Mouse (Mus musculus) MEL (cell line): ENCODE data around the gene Gm45753. TPM values are rescaled to one million over a fixed set of nuclear protein-coding genes. Genes with fewer than 3 reads are reported as not detected.

Experiments used
- DNase-seq: peaks from one replicate; pipeline ENCODE4 v3.0.0; 2011; ENCODE audit warnings: low read depth, low spot score
- H3K27ac ChIP-seq: 2 replicates; pipeline ENCODE4 v1.5.1; 2012; ENCODE audit warnings: low read depth, mild to moderate bottlenecking, control low read depth, low read length, moderate library complexity; ENCODE audit not compliant: control insufficient read depth
- H3K27me3 ChIP-seq, 2 experiments: fragments of 150-350 bp in 1 of 2; sonication (generic) in 1 of 2; 2 replicates each; pipeline ENCODE4 v1.6.1; 2012; ENCODE audit warnings: low read length in 2 of 2, mild to moderate bottlenecking in 2 of 2, improper control_type of control experiment in 1 of 2, moderate library complexity in 1 of 2; ENCODE audit not compliant: insufficient read depth in 2 of 2, control insufficient read depth in 1 of 2
- H3K36me3 ChIP-seq, 2 experiments: 2 replicates each; pipeline ENCODE4 v1.6.1; 2012 to 2014; ENCODE audit warnings: low read length in 2 of 2, improper control_type of control experiment in 1 of 2, inconsistent platforms in 1 of 2, mild to moderate bottlenecking in 1 of 2; ENCODE audit not compliant: insufficient read depth in 2 of 2, control insufficient read depth in 1 of 2
- H3K4me1 ChIP-seq, 2 experiments: fragments of 150-350 bp in 1 of 2; sonication (generic) in 1 of 2; 2 replicates each; pipeline ENCODE4 v1.6.1; 2012; ENCODE audit warnings: low read length in 2 of 2, improper control_type of control experiment in 1 of 2, mild to moderate bottlenecking in 1 of 2; ENCODE audit not compliant: insufficient read depth in 2 of 2, control insufficient read depth in 1 of 2
- H3K4me3 ChIP-seq, 2 experiments: fragments of 150-350 bp in 1 of 2; sonication (generic) in 1 of 2; 2 replicates each; pipeline ENCODE4 v1.5.1; 2012; ENCODE audit warnings: low read depth in 2 of 2, low read length in 2 of 2, mild to moderate bottlenecking in 2 of 2, moderate library complexity in 2 of 2, control low read depth in 1 of 2, improper control_type of control experiment in 1 of 2; ENCODE audit not compliant: control insufficient read depth in 1 of 2, insufficient read depth in 1 of 2
- H3K79me2 ChIP-seq: 2 replicates; pipeline ENCODE4 v1.6.1; 2012; ENCODE audit warnings: mild to moderate bottlenecking, low read length, moderate library complexity; ENCODE audit not compliant: control insufficient read depth, poor library complexity, insufficient read depth
- H3K9ac ChIP-seq: 2 replicates; pipeline ENCODE4 v1.6.1; 2012; ENCODE audit warnings: low read depth, mild to moderate bottlenecking, control low read depth, low read length, moderate library complexity; ENCODE audit not compliant: control insufficient read depth, poor library complexity, severe bottlenecking
- H3K9me3 ChIP-seq: fragments of 150-350 bp; sonication (generic); replicated peaks from 2 replicates; pipeline ENCODE4 v1.6.1; 2012; ENCODE audit warnings: mild to moderate bottlenecking, low read length, improper control_type of control experiment, moderate library complexity; ENCODE audit not compliant: insufficient read depth
- CHD1 ChIP-seq: IDR thresholded peaks from 2 replicates; pipeline ENCODE4 v1.6.1; 2012; ENCODE audit warnings: low read depth, mild to moderate bottlenecking, inconsistent platforms, low read length, improper control_type of control experiment
- CHD2 ChIP-seq: IDR thresholded peaks from 2 replicates; pipeline ENCODE4 v1.6.1; 2011; ENCODE audit warnings: low read length, improper control_type of control experiment
- CTCF ChIP-seq, 3 experiments: IDR thresholded peaks in 2 of 3; conservative IDR thresholded peaks in 1 of 3; 2 replicates each; pipeline ENCODE4 v1.5.1; 2011 to 2012; ENCODE audit warnings: low read length in 3 of 3, low read depth in 2 of 3, mild to moderate bottlenecking in 2 of 3, improper control_type of control experiment in 1 of 3, inconsistent platforms in 1 of 3, mixed read lengths in 1 of 3, moderate library complexity in 1 of 3; ENCODE audit not compliant: control insufficient read depth in 1 of 3, insufficient read depth in 1 of 3, poor library complexity in 1 of 3, severe bottlenecking in 1 of 3
- ELF1 ChIP-seq: IDR thresholded peaks from 2 replicates; pipeline ENCODE4 v1.6.1; 2014; ENCODE audit warnings: low read depth, mild to moderate bottlenecking, inconsistent platforms, low read length, improper control_type of control experiment, moderate library complexity
- GABPA ChIP-seq: IDR thresholded peaks from 2 replicates; pipeline ENCODE4 v1.6.1; 2012; ENCODE audit warnings: low read depth, mild to moderate bottlenecking, inconsistent platforms, low read length, improper control_type of control experiment, moderate library complexity
- GATA1 ChIP-seq: IDR thresholded peaks from 2 replicates; pipeline ENCODE4 v1.6.1; 2011; ENCODE audit warnings: low read depth, low read length, improper control_type of control experiment
- JUND ChIP-seq: IDR thresholded peaks from 2 replicates; pipeline ENCODE4 v1.6.1; 2011; ENCODE audit warnings: low read depth, mild to moderate bottlenecking, improper control_type of control experiment, low read length
- KAT2A ChIP-seq: conservative IDR thresholded peaks from 2 replicates; pipeline ENCODE4 v1.6.1; 2012; ENCODE audit warnings: low read depth, low read length, improper control_type of control experiment, inconsistent platforms
- MXI1 ChIP-seq: IDR thresholded peaks from 2 replicates; pipeline ENCODE4 v1.6.1; 2011; ENCODE audit warnings: mild to moderate bottlenecking, low read depth, low read length, improper control_type of control experiment
- MYB ChIP-seq: IDR thresholded peaks from 2 replicates; pipeline ENCODE4 v1.6.1; 2011; ENCODE audit warnings: mild to moderate bottlenecking, low read depth, low read length, improper control_type of control experiment
- NRF1 ChIP-seq: IDR thresholded peaks from 2 replicates; pipeline ENCODE4 v1.6.1; 2014; ENCODE audit warnings: low read depth, mild to moderate bottlenecking, inconsistent platforms, low read length, improper control_type of control experiment, moderate library complexity; ENCODE audit not compliant: poor library complexity, insufficient read depth, severe bottlenecking
- POLR2A ChIP-seq, 2 experiments: IDR thresholded peaks; 2 replicates each; pipeline ENCODE4 v1.6.1; 2011 to 2012; ENCODE audit warnings: low read length in 2 of 2, mild to moderate bottlenecking in 2 of 2, control low read depth in 1 of 2, improper control_type of control experiment in 1 of 2, low read depth in 1 of 2, moderate library complexity in 1 of 2; ENCODE audit not compliant: control insufficient read depth in 1 of 2, insufficient read depth in 1 of 2, poor library complexity in 1 of 2
- POLR2AphosphoS2 ChIP-seq: IDR thresholded peaks from 2 replicates; pipeline ENCODE4 v1.6.1; 2011; ENCODE audit warnings: low read length, improper control_type of control experiment
- POLR2AphosphoS5 ChIP-seq: IDR thresholded peaks from 2 replicates; pipeline ENCODE4 v1.6.1; 2012; ENCODE audit warnings: low read depth, borderline replicate concordance, mild to moderate bottlenecking, inconsistent platforms, low read length, moderate library complexity, mixed read lengths
- RAD21 ChIP-seq: IDR thresholded peaks from 2 replicates; pipeline ENCODE4 v1.6.1; 2011; ENCODE audit warnings: mild to moderate bottlenecking, low read depth, low read length, improper control_type of control experiment
- RCOR1 ChIP-seq: IDR thresholded peaks from 2 replicates; pipeline ENCODE4 v1.6.1; 2012; ENCODE audit warnings: low read depth, mild to moderate bottlenecking, inconsistent platforms, low read length, improper control_type of control experiment
- UBTF ChIP-seq: IDR thresholded peaks from 2 replicates; pipeline ENCODE4 v1.6.1; 2012; ENCODE audit warnings: low read depth, mild to moderate bottlenecking, inconsistent platforms, low read length, improper control_type of control experiment, moderate library complexity, borderline replicate concordance; ENCODE audit not compliant: insufficient read depth
- USF2 ChIP-seq, 2 experiments: IDR thresholded peaks; 2 replicates each; pipeline ENCODE4 v1.6.1; 2011 to 2012; ENCODE audit warnings: improper control_type of control experiment in 2 of 2, low read length in 2 of 2, borderline replicate concordance in 1 of 2, inconsistent platforms in 1 of 2, low read depth in 1 of 2, mild to moderate bottlenecking in 1 of 2; ENCODE audit not compliant: insufficient read depth in 1 of 2
- ZKSCAN1 ChIP-seq: IDR thresholded peaks from 2 replicates; pipeline ENCODE4 v1.6.1; 2012; ENCODE audit warnings: low read depth, mild to moderate bottlenecking, inconsistent platforms, low read length, improper control_type of control experiment, moderate library complexity
- polyA plus RNA-seq, 2 experiments: library from polyadenylated mRNA; stranded (reverse) in 1 of 2; unstranded in 1 of 2; fragments of >175 nt in 1 of 2; fragments of >200 nt in 1 of 2; gene quantifications; 2 replicates each; pipeline versions ENCODE4 v1.2.1 to v1.2.4; 2012; ENCODE audit warnings: low replicate concordance in 2 of 2, low read depth in 1 of 2; ENCODE audit not compliant: insufficient read length in 2 of 2, insufficient read depth in 1 of 2, missing spikeins in 1 of 2
- total RNA-seq: library from RNA; depleted of rRNA; stranded (reverse); fragments of 300-350 nt; gene quantifications from 2 replicates; pipeline ENCODE4 v1.2.3, GENCODE M21; 2012

Gene Gm45753
- total and polyA plus RNA-seq, 3 experiments: not detected

- Histone ChIP-seq H3K9me3 (no peaks in the 10 kb centered on the region), H3K4me1 (no peaks in the 10 kb centered on the region), H3K9ac (no peak overlapping the region), H3K36me3 (no peaks in the 10 kb centered on the region), H3K4me3 (no peak overlapping the region), H3K27ac (no peak overlapping the region), H3K79me2 (no peaks in the 10 kb centered on the region), H3K27me3 (no peaks in the 10 kb centered on the region)
- no peak for TF ChIP-seq USF2 (IDR thresholded peaks at IDR 0.05; ENCODE audit: borderline replicate concordance in 1 of 2, insufficient read depth in 1 of 2, low read depth in 1 of 2, low read length in 2 of 2)
- DNase-seq: no peak
Measured at GRCm38 (mm10) chr8:45274317-45274716, 33.9 kb downstream of the Gm45753 start.

GRCm38 (mm10) chr8:45269056-45269455, 39.2 kb downstream of the Gm45753 start:
- H3K79me2 ChIP-seq: no peaks in the 10 kb centered on the region
- no peak for DNase-seq
- H3K9ac ChIP-seq: no peak overlapping the region
- TF ChIP-seq MYB: no peak
- no peak for TF ChIP-seq CHD1
- no peaks in the 10 kb centered on the region for H3K36me3 ChIP-seq
- no peak overlapping the region for H3K27ac ChIP-seq
- H3K4me3 ChIP-seq: no peak overlapping the region
- H3K9me3 ChIP-seq: no peaks in the 10 kb centered on the region
- no peaks in the 10 kb centered on the region for H3K4me1 ChIP-seq
- no peaks in the 10 kb centered on the region for H3K27me3 ChIP-seq

GRCm38 (mm10) chr8:45268485-45268884, 39.8 kb downstream of the Gm45753 start:
- Histone ChIP-seq H3K36me3 (no peaks in the 10 kb centered on the region), H3K4me1 (no peaks in the 10 kb centered on the region), H3K27me3 (no peaks in the 10 kb centered on the region), H3K27ac (no peak overlapping the region), H3K79me2 (no peaks in the 10 kb centered on the region), H3K9me3 (no peaks in the 10 kb centered on the region), H3K4me3 (no peak overlapping the region), H3K9ac (no peak overlapping the region)
- DNase-seq: no peak
- TF ChIP-seq NRF1 (no peak), MXI1 (no peak), CTCF (IDR thresholded peaks at IDR 0.05 in 2 of 3, conservative IDR thresholded peaks at IDR 0.05 in 1 of 3; ENCODE audit: control insufficient read depth in 1 of 3, insufficient read depth in 1 of 3, low read depth in 2 of 3, low read length in 3 of 3, poor library complexity in 1 of 3, severe bottlenecking in 1 of 3) (no peak), CHD2 (no peak), GABPA (no peak), UBTF (no peak), POLR2A (IDR thresholded peaks at IDR 0.05; ENCODE audit: control insufficient read depth in 1 of 2, insufficient read depth in 1 of 2, low read depth in 1 of 2, low read length in 2 of 2, poor library complexity in 1 of 2) (no peak), GATA1 (no peak), POLR2AphosphoS5 (no peak), POLR2AphosphoS2 (no peak), RAD21 (no peak), JUND (no peak), KAT2A (no peak), RCOR1 (no peak), ZKSCAN1 (no peak), ELF1 (no peak)
